19 mouse cellular contexts compared by ENCODE assay signal in genomic region chr19:16950051-16950450, GRCm38 (mm10). TPM values are rescaled to one million over a fixed set of nuclear protein-coding genes. Genes with fewer than 3 reads are reported as not detected.
DNase-seq lines count a peak whose midpoint lies in the region; ATAC-seq and TF ChIP-seq lines count a peak whose summit lies in the region.
"Had no signal": no experiment of that assay in that cellular context is flagged by ENCODE, and none has a peak within 500 bp of the region (broad histone marks: within the 10 kb centered on the region; RNA-seq: fewer than 3 reads in every experiment).

No protein-coding gene starts in this region.

- ATAC-seq in kidney, embryonic 16.5 days (ENCODE audit: low FRiP score, low TSS enrichment), result 0 out of 2 replicates have a peak, but pooled peaks have one; percentile 19
- ATAC-seq in embryonic facial prominence, embryonic 11.5 days (replicated peaks; ENCODE audit: insufficient number of reproducible peaks, low FRiP score, low TSS enrichment, low read depth), result no peak
- no peak for ATAC-seq in stomach, postnatal 0 days (ENCODE audit: low FRiP score, low TSS enrichment)
- ATAC-seq: CD4-positive, CD25-positive, alpha-beta regulatory T cell, adult 4 months; forebrain, embryonic 13.5 days; intestine, postnatal 0 days; midbrain, embryonic 13.5 days had no signal

- no peak for TF ChIP-seq POLR2A in kidney, adult 2 months (IDR thresholded peaks at IDR 0.05; ENCODE audit: low read depth, low read length)

- TF ChIP-seq EP300 in stomach, postnatal 0 days (optimal IDR thresholded peaks at IDR 0.05), result no peak

- H3K79me3 ChIP-seq in C2C12 (ENCODE audit: low read depth), result no peaks in the 10 kb centered on the region

- H3K4me2 ChIP-seq in kidney, embryonic 16.5 days (replicated peaks; ENCODE audit: low read depth, low read length), result no peak overlapping the region
- H3K4me2 ChIP-seq in embryonic facial prominence, embryonic 11.5 days (ENCODE audit: low read depth, low read length), result no peak overlapping the region
- no peak overlapping the region for H3K4me2 ChIP-seq in stomach, postnatal 0 days (replicated peaks; ENCODE audit: low read depth)
- H3K4me2 ChIP-seq: forebrain, embryonic 13.5 days; hindbrain, embryonic 12.5 days; limb, embryonic 13.5 days; midbrain, embryonic 13.5 days had no signal

- H3K9ac ChIP-seq in kidney, embryonic 16.5 days (replicated peaks; ENCODE audit: low read length), result no peak overlapping the region
- H3K9ac ChIP-seq in embryonic facial prominence, embryonic 11.5 days (replicated peaks; ENCODE audit: low read length), result no peak overlapping the region
- no peak overlapping the region for H3K9ac ChIP-seq in stomach, postnatal 0 days (ENCODE audit: low read length)
- H3K9ac ChIP-seq: forebrain, embryonic 13.5 days; hindbrain, embryonic 12.5 days; limb, embryonic 13.5 days; midbrain, embryonic 13.5 days had no signal

- no peaks in the 10 kb centered on the region for H3K36me3 ChIP-seq in kidney, embryonic 16.5 days (ENCODE audit: insufficient read depth, low read length)
- H3K36me3 ChIP-seq in kidney, adult 2 months (ENCODE audit: control insufficient read depth, insufficient read depth, low read length), result no peaks in the 10 kb centered on the region
- H3K36me3 ChIP-seq in C2C12 (ENCODE audit: control insufficient read depth, insufficient read depth), result no peaks in the 10 kb centered on the region
- no peaks in the 10 kb centered on the region for H3K36me3 ChIP-seq in embryonic facial prominence, embryonic 11.5 days (replicated peaks; ENCODE audit: control insufficient read depth, insufficient read depth, low read depth, low read length)
- H3K36me3 ChIP-seq in stomach, postnatal 0 days (ENCODE audit: control insufficient read depth, insufficient read depth, low read length), result no peaks in the 10 kb centered on the region
- H3K36me3 ChIP-seq: hindbrain, embryonic 12.5 days; limb, embryonic 13.5 days; midbrain, embryonic 13.5 days had no signal

- no peaks in the 10 kb centered on the region for H3K79me2 ChIP-seq in C2C12 (ENCODE audit: control insufficient read depth, insufficient read depth)

- TF ChIP-seq CTCF in kidney, adult 2 months (conservative IDR thresholded peaks at IDR 0.05; ENCODE audit: insufficient read depth, insufficient read length, low read depth, low read length), result no peak
- TF ChIP-seq CTCF in C2C12 (IDR thresholded peaks at IDR 0.05; ENCODE audit: control insufficient read depth, insufficient read depth, insufficient read length), result no peak
- TF ChIP-seq CTCF in stomach, postnatal 0 days (IDR thresholded peaks at IDR 0.05; ENCODE audit: low read depth), result no peak
- no peak for TF ChIP-seq CTCF in gastrocnemius, adult 2 months (IDR thresholded peaks at IDR 0.05)

- no peaks in the 10 kb centered on the region; the same call in 1 of the 2 replicates for H3K27me3 ChIP-seq in kidney, embryonic 16.5 days (ENCODE audit: insufficient read depth, low read length)
- no peaks in the 10 kb centered on the region for H3K27me3 ChIP-seq in kidney, adult 2 months (replicated peaks; ENCODE audit: control insufficient read depth, insufficient read depth, low read length)
- no peaks in the 10 kb centered on the region for H3K27me3 ChIP-seq in C2C12 (ENCODE audit: control insufficient read depth, insufficient read depth, insufficient read length)
- H3K27me3 ChIP-seq in embryonic facial prominence, embryonic 11.5 days (ENCODE audit: control insufficient read depth, insufficient read depth, low read length), result no peaks in the 10 kb centered on the region
- H3K27me3 ChIP-seq in stomach, postnatal 0 days (ENCODE audit: control insufficient read depth, insufficient read depth, low read length), result no peaks in the 10 kb centered on the region

- H3K4me3 ChIP-seq in kidney, embryonic 16.5 days (ENCODE audit: low read length), result no peak overlapping the region
- no peak overlapping the region for H3K4me3 ChIP-seq in kidney, adult 2 months (ENCODE audit: insufficient read depth, low read depth, low read length)
- H3K4me3 ChIP-seq in C2C12 (ENCODE audit: insufficient read depth, poor library complexity, severe bottlenecking), result no peak overlapping the region
- H3K4me3 ChIP-seq in embryonic facial prominence, embryonic 11.5 days (ENCODE audit: low read depth, low read length), result no peak overlapping the region
- no peak overlapping the region for H3K4me3 ChIP-seq in stomach, postnatal 0 days (ENCODE audit: low read depth, low read length)
- no peak overlapping the region for H3K4me3 ChIP-seq in gastrocnemius, adult 2 months
- H3K4me3 ChIP-seq: forebrain, embryonic 13.5 days; hindbrain, embryonic 12.5 days; limb, embryonic 13.5 days; midbrain, embryonic 13.5 days had no signal

- DNase-seq in kidney, adult 2 months, result no peak
- peak; percentile 33 to 38 for DNase-seq in adrenal gland, adult 18-20 months (ENCODE audit: low spot score in 2 of 2)
- peak; percentile 2 for DNase-seq in embryonic facial prominence, embryonic 11.5 days (ENCODE audit: low spot score)
- no peak for DNase-seq in stomach, postnatal 0 days (ENCODE audit: low spot score)
- no peak for DNase-seq in gastrocnemius, adult 2 months
- DNase-seq: cerebellum, postnatal 14 days; heart, adult 18-20 months; right cerebral cortex, postnatal 14 days; thymus, postnatal 4 days had no signal

- H3K9me3 ChIP-seq in kidney, embryonic 16.5 days (ENCODE audit: low read length), result no peaks in the 10 kb centered on the region
- no peaks in the 10 kb centered on the region for H3K9me3 ChIP-seq in embryonic facial prominence, embryonic 11.5 days (replicated peaks; ENCODE audit: control insufficient read depth, low read length)
- H3K9me3 ChIP-seq in stomach, postnatal 0 days (ENCODE audit: control insufficient read depth, low read length), result no peaks in the 10 kb centered on the region
- H3K9me3 ChIP-seq: forebrain, embryonic 13.5 days; hindbrain, embryonic 12.5 days; limb, embryonic 13.5 days; midbrain, embryonic 13.5 days had no signal

- 56% methylated on average over 9 of the region's 9 CpGs for WGBS in kidney, embryonic 16.5 days
- WGBS in kidney, adult 2 months, result 60% methylated on average over 9 of the region's 9 CpGs
- 33% methylated on average over 9 of the region's 9 CpGs for WGBS in embryonic facial prominence, embryonic 11.5 days
- 63% methylated on average over 9 of the region's 9 CpGs for WGBS in stomach, postnatal 0 days

- no peak overlapping the region for H3K27ac ChIP-seq in kidney, embryonic 16.5 days (ENCODE audit: low read length)
- no peak overlapping the region for H3K27ac ChIP-seq in kidney, adult 2 months (ENCODE audit: insufficient read depth, low read depth, low read length)
- H3K27ac ChIP-seq in embryonic facial prominence, embryonic 11.5 days (replicated peaks; ENCODE audit: low read depth, low read length), result no peak overlapping the region
- no peak overlapping the region for H3K27ac ChIP-seq in stomach, postnatal 0 days (replicated peaks)
- no peak overlapping the region for H3K27ac ChIP-seq in gastrocnemius, adult 2 months
- H3K27ac ChIP-seq: forebrain, embryonic 13.5 days; hindbrain, embryonic 12.5 days; limb, embryonic 13.5 days; macrophage; midbrain, embryonic 13.5 days had no signal

- intact Hi-C loops in gastrocnemius, adult 2 months (cut with DNase I), result no loop called here

- no peak overlapping the region for H3ac ChIP-seq in C2C12 (ENCODE audit: control insufficient read depth, insufficient read length, low read depth)

- no peaks in the 10 kb centered on the region for H3K4me1 ChIP-seq in kidney, embryonic 16.5 days (ENCODE audit: insufficient read depth, low read length)
- H3K4me1 ChIP-seq in kidney, adult 2 months (ENCODE audit: control insufficient read depth, insufficient read depth, low read length), result no peaks in the 10 kb centered on the region
- no peaks in the 10 kb centered on the region for H3K4me1 ChIP-seq in embryonic facial prominence, embryonic 11.5 days (ENCODE audit: control insufficient read depth, insufficient read depth, low read length)
- no peaks in the 10 kb centered on the region for H3K4me1 ChIP-seq in stomach, postnatal 0 days (replicated peaks; ENCODE audit: control insufficient read depth, insufficient read depth)
- H3K4me1 ChIP-seq: forebrain, embryonic 13.5 days; hindbrain, embryonic 12.5 days; limb, embryonic 13.5 days had no signal

TF ChIP-seq in C2C12, 6 proteins besides CTCF, POLR2A, EP300 and RAD21:
- TF ChIP-seq MAX (IDR thresholded peaks at IDR 0.05), result no peak
- TF ChIP-seq CEBPB (IDR thresholded peaks at IDR 0.05; ENCODE audit: low read depth), result peak; percentile 82
- TF ChIP-seq MYOD1 (IDR thresholded peaks at IDR 0.05; ENCODE audit: control insufficient read depth, insufficient read length, low read depth), result peak; percentile 50

RNA-seq across cellular contexts. Expression of gene Prune2, which starts 5.9 kb away (rescaled TPM):
- polyA plus RNA-seq in kidney, embryonic 16.5 days (2015; fragmentation: Nextera tagmentation; extraction: Ambion mirVana), result 1.1 and 1.2 TPM in 2 replicates
- 0.48 and 0.67 TPM in 2 replicates for polyA plus RNA-seq in kidney, adult 2 months (2012; rRNA removed)
- polyA plus RNA-seq in C2C12 (2012; fragmentation: generic; extraction: Trizol), result 17.0 TPM
- total RNA-seq in adrenal gland, adult 18-20 months (2021), result 10 to 100 TPM; 28.0 to 34.7 TPM
- polyA plus RNA-seq in embryonic facial prominence, embryonic 11.5 days (2014; fragmentation: Nextera tagmentation; extraction: Ambion mirVana), result 1.5 and 1.9 TPM in 2 replicates
- polyA plus RNA-seq in stomach, postnatal 0 days (2015; fragmentation: Nextera tagmentation; extraction: Ambion mirVana), result 1.9 and 2.0 TPM in 2 replicates
- 1 to 10 TPM; 5.9 to 9.6 TPM for total RNA-seq in gastrocnemius, adult 2 months (2021)
- total RNA-seq: MEL had no signal

Comparison
In these comparisons a context has a peak if more than half of its experiments do, and no peak if none do; other contexts are left out.
1. DNase-seq: peak in adrenal gland, adult 18-20 months (2 of 2) and embryonic facial prominence, embryonic 11.5 days (single experiment); none in kidney, adult 2 months (single experiment), stomach, postnatal 0 days (single experiment) and gastrocnemius, adult 2 months (single experiment).